Mouse (Mus musculus): ENCODE results near the gene Qsox2.

Gene Qsox2

DNA sequence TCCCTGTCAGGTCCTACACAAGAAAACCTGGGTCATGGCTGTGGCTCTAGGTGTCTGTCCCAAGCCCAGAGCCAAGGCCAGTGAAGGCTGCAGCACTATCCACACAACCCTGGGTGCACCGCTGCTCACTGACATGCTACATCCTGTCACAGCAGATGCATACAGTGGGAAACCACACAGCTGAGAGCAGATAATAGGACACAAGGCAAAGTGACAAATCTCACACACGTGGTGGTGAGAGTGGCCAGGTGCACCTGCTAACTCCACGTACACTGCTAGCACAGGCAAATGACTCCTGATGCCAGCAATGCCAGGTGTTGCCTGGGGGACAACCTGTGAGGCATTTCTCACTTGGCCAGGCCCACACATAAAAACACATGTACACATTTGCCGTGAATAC is 12.1 kb downstream of the Qsox2 start:
- DNase-seq (ENCODE audit: low spot score in 2 of 2), result no peak

DNA sequence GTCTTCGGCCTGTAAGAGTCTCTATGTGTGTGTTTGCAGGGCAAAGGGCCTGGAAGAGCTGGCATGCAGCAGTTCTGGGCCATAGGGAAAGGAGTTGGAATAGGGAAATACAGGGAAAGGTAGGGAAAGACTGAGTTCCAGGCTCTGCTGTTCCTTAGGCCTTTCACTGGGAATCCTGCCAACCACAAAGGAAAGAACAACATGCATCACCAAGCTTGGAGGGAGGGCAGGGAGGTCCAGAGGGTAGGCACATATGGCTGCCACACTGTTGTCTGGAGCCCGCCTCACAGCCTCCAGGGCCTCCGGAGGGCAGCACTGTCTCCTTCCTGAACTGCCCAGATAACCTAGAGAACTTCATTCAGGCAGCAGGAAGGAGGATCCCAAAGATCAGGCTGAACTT is 13.4 kb downstream of the Qsox2 start:
- DNase-seq (ENCODE audit: low spot score in 2 of 2), result no peak

DNA sequence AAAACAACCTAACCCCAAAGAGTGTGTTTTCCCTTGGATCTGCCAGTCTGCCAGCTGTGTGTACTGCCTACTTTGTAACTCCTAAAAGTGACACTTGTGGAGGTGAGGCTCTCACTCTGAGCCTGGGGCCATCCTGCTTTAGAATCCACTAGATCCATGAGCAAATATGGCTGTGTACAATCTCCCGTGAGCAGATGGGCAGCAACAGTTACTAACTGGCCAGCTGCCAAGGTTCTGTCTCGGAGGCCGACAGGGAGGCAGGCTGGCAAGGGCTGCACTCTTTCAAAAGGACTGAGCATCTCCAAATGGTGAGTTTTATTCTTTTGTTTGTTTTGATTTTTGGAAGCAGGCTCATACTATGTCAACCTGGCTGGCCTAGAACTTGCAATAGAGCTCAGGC is 22.8 kb downstream of the Qsox2 start:
- DNase-seq (ENCODE audit: low spot score in 2 of 2), result no peak

DNA sequence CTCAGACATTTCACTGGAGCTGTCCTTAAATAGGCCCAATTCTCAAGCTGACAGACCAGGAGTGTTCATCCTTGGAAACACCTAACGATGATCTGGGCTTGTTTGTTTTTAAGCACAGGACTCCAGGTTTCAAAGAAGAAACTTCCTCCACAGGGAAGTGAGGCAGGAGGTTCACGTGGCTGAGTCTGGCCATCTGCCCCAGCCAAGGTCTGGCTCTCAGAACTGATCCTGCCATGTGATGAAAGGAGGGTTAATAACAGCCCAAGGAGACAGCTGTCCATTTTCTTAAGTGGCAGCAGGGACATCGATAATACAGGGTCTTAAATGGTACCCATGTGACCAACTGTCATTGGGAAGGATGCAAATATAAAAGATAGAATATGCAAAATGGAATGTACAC is 27.8 kb downstream of the Qsox2 start:
- DNase-seq (ENCODE audit: low spot score in 2 of 2), result no peak

DNA sequence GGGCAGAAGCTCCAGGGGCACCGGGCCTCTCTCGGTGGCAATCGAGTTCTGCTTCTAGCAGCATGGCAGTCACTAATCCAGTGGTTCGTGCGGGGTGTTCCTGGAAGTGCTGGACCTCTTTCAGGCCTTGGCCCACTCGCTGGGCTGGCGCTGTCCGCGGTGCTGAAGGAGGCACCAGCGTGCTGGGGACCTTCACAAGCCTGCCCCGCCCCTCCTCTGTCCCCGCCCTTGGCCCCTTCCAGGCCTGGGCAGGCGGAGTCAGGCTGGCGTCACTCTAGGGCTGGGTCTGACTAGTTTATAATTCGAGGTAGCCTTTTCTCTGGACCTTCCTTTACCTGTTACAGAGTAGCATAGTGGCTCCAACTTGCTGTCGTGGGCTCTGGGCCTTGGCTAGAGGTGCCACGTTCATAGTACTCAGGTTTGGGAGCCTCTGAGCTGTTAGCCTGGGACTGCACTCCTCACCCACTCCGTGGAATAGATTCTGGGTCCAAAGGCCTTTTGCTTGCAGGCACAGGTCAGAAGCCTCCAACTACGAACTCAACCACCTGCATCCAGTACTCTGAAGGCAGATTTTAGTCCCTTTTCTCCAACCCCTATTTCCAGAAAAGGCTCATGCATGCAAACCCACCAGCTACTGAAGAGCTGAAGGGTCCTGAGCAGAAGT is 29.1 kb downstream of the Qsox2 start, which contains the start of gene Lhx3:
Gene Lhx3, minus strand, starts transcription at position 164 of the 664 bp plus-strand sequence.
- peak; percentile 19 to 29 for DNase-seq (ENCODE audit: low spot score in 2 of 2)

DNA sequence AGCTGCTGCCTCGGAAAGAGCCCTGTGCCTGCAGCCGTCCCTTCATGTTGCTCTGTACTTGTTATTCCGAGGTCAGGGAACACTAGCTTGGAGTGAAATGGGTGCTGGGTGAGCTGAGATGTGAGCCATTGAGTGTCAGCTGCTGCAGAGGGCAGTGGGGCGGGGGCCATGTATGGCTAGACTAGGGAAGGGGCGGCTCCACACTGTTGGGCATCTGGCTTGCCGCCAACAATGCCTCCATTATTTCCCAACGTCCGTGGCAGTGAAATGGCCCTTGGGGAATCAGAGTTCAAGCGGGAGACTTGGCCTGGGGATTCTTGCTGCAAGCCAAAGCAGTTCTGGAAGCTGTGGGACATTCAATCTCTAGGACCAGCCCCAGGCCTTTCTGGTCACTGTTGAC is 29.8 kb downstream of the Qsox2 start:
- no peak for DNase-seq (ENCODE audit: low spot score in 2 of 2)

DNA sequence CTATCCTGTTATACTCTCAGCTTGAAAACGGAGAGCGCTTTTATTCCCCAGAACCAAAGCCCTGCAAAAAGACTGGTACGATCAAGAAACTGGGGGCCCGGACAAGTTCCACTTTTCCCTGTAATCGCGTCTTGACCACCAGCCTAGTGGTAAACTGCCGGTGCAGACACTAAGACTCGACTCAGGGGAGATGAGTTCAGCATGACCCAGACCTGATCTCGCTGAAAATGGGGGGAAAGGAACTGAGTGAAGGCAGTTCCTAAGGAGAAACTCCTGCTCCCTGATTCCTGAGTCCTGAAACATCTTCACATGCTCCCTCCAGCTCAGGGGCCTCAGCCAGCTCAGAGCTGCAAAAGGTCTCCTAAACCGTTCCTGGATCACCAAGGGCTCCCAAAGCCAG is 31.6 kb downstream of the Qsox2 start:
- no peak for DNase-seq (ENCODE audit: low spot score in 2 of 2)

DNA sequence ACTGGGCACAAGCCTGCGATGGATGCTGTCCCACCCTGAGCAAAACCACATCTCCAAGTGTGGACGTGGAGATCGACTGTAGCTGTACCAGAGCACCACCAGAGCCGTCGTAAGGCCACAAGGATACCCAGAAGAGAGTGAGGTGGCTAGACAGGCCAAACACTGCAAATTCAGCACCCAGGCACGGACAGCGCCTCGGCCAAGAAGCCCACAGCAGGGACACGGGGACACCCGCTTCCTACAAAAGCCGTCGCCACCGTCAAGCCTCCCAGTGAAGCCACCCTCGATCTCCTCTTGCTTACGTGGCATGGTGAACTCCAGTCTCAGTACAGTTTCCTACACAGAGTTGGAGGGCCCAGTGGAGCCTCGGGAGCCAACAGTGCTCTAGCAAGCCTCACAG is 32.2 kb downstream of the Qsox2 start:
- no peak for DNase-seq (ENCODE audit: low spot score in 2 of 2)

DNA sequence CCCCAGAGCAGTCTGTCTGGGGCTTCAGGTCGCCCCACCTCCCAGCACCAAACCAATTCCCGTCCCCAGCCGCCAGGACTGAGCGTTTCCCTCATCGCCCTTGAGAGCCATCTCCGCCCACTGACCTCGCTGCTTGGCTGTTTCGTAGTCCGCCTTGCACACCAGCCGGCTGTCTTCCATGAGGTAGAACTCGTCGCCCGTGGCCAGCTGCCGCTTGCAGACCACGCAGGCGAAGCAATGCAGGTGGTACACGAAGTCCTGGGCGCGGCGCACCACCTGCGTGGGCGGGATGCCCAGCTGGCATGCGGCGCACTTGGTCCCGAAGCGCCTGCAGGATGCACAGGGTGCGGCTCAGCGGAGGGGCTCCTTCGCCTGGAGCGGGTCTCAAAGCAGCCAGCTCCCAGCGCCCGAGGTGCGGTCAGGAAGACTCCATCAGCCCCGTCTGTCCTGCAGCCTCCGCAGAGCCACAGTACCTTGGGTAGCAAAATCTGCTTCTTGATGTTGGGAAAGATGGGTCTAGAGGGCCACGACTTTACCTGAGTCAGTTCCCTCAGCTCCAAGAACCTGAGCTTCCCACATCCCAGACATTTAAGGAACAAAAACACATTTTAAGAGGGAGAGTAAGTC is 34.4 kb downstream of the Qsox2 start:
- DNase-seq (ENCODE audit: low spot score in 2 of 2), result no peak

DNA sequence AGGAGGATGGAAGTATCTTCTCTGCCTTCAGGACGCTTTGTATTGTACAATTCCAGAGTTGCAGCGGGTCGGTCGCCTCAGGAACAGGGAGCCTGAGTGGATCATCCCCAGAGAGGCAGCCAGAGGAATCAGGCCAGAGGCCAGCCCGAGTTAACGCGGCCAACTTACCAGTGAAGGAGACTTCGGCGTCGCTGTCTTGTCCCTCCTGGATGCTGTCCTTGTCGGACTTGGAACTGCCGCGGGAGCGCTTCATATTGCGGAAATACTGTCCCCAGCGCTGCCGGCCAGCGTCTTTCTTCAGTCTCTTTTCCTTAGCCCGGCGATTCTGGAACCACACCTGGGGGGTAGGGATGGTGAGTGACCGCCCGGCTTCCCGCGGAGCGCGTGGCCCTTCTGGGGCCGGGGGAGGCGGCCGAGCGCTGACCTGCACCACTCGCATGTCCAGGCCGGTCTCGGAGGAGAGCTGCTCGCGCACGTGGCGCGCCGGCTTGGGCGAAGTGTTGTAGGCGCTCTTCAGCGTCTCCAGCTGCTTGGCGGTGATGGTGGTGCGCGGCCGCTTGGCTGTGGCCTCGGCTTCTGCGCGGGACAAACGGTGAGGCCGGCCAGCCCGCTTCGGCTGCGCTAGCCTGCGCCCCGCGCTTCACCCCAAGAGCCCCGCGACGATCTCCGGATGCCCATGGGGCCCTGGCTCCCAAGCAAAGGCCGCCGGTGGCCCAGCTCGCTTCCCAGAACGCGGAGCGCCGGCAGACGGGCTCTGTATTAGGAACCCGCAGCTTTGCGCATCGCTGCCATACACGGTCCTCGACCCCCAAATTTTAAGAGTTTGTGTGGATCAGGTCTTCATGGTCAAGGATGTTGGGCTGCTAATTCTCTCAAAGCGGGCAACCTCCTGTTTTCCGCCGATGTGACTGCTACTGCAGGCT is 35.1 kb downstream of the Qsox2 start:
- DNase-seq (ENCODE audit: low spot score in 2 of 2), result no peak

DNA sequence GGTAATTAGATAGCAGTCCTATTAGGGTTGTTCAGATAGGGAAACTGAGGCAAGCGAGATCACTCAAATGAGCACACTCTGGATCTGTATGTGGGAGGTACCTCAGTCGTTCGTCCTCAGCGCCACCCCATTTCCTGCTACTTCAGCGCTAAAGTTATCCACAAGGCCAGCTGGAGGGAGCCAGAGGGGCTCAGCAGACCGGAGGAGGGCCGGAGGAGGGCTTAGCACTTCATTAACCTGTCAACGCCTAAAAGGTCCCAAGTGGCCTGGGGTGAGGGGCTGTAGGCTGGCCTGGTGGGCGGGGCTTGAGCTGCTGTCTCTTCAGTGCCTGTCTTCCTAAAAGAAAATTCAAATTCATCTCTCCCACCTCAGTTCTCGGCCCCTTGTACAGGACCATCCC is 38.8 kb downstream of the Qsox2 start:
- no peak for DNase-seq (ENCODE audit: low spot score in 2 of 2)

DNA sequence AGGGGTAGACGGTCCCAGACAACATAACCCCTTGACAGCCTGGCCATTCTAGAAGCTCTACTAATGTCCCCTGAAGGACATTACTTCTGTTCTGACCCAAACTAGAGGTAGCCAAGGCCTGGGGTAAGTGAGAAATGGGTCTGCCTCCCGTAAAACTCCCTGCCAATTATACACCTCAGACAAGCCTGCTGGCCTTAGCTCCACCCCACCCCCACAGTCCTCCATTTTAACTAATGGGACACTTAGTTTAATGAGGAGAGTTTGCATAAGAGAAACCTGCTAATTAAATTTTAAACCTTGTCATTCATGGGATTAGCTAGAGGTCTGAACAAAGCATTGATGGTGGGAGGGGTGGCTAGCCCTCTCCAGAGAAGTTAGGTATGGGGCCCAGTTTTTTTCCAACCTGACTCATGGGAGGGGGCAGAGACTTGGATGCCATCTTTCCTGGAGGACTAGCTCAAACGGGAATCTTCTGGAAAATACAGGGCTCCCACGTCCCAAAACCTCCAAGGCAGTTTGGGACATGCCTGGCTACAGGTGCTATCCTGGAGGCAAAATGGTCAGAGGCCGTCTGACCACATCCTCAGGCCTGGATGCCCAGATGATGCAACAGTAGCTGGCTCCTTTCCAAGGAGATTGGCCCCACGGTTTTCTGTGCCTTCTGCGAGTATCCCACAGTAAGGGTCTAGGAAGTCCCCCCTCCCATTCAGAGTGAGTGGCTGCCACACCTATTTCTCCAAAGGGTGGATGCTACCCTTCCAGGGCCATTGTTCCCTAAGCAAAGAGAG is 42.6 kb downstream of the Qsox2 start:
- no peak for DNase-seq (ENCODE audit: low spot score in 2 of 2)

DNA sequence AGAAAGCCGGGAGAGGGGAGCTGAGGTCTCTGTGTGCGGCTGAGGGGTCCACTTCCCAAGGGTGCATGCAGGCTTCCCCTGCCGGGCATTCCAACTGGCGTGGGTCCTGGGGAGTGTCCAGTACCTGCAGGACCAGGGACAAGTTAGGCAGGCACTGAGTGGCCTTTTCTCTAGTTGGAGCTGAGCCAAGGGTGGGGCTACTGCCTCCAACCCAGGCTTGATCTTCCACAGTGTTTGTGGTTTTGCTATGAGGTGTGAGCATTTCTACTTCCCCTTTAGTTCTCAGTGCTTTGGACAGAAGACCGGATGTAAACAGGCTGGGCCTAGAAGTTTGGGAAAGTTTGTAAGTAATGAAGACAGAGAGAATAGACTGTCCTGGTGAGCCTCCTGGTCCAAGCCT is 48.8 kb downstream of the Qsox2 start:
- DNase-seq (ENCODE audit: low spot score in 2 of 2), result no peak

DNA sequence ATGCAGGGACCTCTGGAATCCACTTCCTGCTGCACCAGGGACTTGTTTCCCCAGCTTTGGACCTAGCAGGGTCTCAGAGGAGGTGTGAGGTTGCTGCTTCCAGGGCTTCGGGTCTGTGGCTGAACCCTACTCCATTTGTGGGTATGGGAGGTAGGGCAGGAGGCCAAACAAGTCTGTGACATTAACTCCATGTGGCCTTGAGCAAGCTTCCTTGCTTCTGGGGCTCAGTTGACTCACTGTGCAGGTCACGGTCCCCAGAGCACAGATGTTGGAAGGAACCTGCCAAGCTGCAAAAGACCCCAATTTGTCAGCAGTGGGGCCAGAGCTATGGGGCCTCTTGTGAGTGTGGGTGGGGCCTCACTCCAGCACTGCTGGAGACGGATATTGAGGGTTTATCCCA is 53.0 kb downstream of the Qsox2 start:
- DNase-seq (ENCODE audit: low spot score in 2 of 2), result no peak

DNA sequence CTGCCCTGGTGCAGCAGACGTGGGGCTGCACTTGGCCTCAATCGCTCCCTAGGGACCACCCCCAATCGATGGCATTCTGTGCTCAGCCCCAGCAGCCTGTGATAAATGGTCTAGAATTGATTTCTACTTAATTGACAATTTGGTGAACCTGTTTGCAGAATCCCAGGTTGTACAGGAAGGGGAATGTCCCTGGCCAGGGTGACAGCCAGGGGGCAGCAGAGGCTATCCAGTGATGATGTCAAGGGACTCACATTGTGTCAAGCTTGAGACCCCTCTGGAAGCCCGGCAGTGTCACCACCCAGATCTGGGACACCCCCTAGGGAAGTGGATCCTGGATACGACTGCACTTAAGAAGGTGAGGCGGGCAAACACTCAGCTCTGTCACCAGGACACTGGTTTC is 54.7 kb downstream of the Qsox2 start:
- no peak for DNase-seq (ENCODE audit: low spot score in 2 of 2)

DNA sequence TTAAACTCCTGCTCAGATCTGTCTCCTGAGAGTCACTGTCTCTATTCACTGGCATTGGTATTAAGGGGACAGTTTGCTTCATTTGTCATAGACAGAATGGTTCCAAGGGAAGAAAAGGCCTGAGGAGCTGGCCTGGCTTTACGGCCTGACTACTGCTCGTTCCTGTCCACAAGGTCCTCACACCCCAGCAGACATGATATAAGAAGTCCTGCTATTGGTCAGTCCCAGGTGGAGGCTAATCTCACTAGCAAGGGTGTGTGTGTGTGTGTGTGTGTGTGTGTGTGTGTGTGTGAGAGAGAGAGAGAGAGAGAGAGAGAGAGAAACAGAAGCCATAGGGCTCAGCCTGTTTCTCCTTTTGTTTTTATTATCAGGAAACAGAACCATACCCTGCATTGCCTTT is 60.1 kb downstream of the Qsox2 start:
- no peak for DNase-seq (ENCODE audit: low spot score in 2 of 2)

DNA sequence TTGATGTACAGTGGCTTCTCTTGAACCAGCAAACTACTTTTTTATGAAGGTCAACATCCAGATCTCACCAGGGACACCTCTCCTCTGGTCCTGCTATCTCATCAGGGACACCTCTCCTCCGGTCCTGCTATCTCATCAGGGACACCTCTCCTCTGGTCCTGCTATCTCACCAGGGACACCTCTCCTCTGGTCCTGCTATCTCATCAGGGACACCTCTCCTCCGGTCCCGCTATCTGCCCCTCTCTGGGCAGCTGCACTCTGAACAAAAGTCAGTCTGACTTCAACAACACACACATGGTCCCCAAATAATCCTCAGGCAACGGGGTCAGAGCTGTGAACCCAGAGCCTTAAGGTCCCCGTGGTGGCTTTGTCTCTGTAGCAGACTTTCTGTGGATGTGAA is 60.6 kb downstream of the Qsox2 start:
- DNase-seq (ENCODE audit: low spot score in 2 of 2), result no peak

DNA sequence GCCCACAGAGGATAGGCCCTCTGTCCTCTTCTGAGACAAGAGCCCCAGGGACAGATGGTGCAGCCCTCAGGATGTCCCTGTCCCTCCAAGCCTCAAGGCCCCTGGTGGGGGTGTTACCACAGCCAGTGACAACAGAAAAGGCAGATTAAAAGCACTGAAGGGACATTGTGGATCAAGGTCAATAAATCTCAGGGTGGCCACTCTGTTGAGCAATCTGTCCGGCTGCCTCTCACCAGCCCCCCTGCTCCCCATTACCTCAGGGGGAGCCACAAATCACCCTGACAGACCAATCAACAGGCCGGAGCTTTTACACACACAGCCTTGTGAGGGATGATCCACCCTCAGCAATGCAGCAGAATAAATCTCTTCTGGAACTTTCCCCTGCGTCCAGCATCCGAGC is 62.1 kb downstream of the Qsox2 start:
- no peak for DNase-seq (ENCODE audit: low spot score in 2 of 2)

DNA sequence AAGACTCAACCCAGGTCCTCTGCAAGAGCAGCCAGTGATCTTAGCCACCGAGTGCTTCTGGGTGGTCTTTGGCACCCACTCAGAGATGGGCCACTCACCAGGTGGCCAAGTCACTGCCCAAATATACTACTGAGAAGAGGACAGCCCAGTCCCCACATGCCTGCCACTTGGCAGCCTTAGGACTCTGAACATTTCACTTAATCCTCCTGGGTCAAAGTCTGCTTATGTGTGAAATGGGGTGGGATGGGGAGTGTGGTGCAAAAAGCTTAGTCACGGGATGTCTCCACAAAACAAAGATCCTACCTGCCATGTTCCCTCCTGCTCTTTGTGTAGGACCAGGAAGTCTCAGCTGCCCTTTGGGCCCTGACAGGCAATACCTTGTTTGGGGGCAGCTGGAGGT is 65.2 kb downstream of the Qsox2 start:
- no peak for DNase-seq (ENCODE audit: low spot score in 2 of 2)

DNA sequence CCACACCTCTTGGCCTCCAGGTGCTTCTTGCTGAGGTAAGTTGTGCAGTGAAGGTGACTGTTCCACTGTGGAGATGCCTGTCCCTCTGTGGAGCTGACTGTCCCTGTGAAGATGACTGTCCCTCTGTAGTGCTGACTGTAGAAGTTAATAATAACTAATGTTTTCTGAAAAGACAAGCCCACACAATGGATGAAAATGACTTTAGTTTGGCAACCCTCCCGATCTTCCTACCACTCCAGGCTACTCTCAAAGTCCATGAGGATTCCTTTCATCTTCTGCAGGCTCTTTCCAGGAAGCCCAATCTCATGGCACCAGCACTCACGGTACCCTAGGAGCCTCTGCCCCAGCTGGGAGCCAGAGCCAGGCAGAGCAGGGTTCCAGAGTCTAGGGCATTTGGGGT is 66.9 kb downstream of the Qsox2 start:
- DNase-seq (ENCODE audit: low spot score in 2 of 2), result no peak

DNA sequence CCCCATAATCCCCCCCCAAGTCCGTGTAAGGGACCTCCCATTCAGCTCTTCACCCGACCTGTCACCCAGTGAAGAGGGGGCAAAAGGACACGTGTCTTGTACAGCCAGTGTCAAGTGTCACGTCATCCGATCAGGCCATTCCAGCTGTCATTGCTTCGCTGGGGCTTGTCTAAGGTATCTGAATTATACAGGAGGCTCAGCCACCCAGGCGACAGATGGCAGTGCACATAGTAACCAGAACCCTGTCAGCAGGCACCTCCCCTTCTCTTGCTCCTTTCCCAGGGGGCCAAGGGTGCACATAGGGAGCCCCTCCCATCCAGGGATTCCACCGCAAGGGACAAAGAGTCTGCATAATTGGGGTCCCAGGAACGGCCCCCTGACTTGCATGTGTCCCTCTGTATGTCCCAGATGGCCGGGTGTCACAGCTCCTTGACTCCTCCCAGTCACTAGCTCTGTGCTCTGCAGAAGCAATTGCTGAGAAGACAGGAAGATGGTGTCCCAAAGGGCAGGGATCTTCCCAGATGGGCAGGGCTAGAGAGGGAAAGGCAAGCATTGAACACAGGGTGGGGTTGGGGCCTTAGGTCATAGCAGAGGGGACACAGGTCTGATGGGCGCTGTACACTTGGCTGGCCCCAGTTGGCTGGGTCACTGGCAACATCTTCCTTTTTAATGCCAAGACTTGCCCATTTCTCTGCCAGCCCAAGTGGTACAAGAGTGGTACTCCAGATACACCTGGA is 68.3 kb downstream of the Qsox2 start:
- no peak for DNase-seq (ENCODE audit: low spot score in 2 of 2)

Measured in frontal cortex, postnatal 14 days (tissue).